Mouse (Mus musculus) cerebellum, postnatal 14 days (tissue): ENCODE data around the gene Fbxw21.
A peak's percentile ranks its signal among the peaks of the same experiment; 100 is the strongest.

Source experiments
- DNase-seq, 2 experiments: peaks; one replicate each; pipeline ENCODE4 v3.0.0; 2021; ENCODE audit warnings: mixed read lengths in 2 of 2

Gene Fbxw21

DNA sequence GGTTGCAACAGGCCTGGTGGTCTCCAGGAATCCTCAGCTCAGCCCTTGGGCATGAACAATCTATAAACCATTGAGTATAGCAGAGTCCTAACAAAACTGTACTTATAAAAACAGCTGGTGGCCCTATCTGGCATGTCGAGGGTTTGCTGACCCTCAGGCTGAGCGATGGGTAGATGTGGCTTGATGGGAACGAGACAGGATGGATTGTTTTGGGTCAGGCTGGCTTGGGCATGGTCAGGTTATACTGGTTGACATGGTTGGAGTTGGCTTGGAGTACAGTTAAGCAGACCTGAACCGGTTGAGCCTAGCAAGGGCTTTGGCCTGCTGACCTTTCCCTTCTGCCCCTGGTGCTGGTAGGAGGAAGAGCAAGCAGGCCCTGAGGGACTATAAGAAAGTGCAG, 50.7 kb downstream of the Fbxw21 start:
- DNase-seq, result no peak

DNA sequence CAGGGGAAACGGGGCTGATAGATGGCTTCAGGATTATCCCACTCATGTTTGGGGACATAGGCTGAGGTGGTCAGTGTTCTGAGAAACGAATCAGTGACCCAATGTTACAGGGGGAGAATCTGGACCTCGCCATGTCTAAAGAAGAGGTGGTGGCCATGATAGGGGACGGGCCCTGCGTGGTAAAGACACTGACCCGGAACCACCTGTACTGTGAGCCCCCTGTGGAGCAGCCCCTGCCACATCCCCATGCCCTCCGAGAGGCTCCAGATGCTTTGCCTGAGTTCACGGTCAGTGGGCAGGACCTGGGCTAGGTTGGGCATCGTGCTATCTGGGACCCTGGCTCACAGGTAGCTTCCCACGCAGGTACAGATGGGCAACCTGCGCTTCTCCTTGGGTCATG, 51.6 kb downstream of the Fbxw21 start:
- no peak for DNase-seq

GRCm38 (mm10) chr9:109107341-109107740, 54.5 kb downstream of the Fbxw21 start:
- DNase-seq, result no peak

GRCm38 (mm10) chr9:109105648-109106047, 56.2 kb downstream of the Fbxw21 start:
- no peak for DNase-seq

DNA sequence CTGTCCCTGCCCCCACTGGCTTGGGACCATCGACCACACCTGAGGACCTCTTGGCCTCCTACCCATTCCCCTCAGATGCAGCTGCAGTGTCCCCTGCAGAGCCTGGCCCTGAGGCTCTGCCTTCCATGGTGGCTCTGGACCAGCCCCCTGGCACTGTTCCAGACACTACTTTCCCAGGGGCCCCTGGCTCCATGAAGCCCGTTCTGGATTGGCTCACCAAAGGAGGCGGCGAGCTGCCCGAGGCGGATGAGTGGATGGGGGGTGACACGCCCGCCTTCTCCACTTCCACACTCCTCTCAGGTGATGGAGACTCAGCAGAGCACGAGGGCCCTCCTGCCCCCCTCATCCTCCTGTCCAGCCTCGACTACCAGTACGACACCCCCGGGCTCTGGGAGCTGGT, 56.8 kb downstream of the Fbxw21 start:
- peak in 1 of 2 experiments; percentile 46 for DNase-seq

DNA sequence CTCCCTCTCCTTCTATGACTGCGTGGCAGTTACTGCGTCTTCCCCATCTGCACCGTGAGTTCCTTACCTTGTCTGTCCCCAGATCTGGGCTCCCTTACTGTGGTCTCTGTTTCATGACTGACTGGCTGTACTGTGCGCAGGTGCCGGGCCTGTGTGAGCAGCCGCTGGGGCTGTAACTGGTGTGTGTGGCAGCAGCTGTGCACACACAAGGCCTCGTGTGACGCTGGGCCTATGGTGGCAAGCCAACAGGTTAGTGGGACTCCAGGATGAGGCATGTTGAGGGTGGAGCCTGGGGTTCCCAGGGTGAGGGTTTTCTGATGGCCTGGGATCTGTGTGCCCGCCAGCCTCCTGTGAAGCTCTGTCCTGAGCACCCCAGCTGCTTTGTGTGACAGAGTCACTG, 57.8 kb downstream of the Fbxw21 start:
- DNase-seq, result no peak

- DNase-seq, result no peak
These were observed 58.6 kb downstream of the Fbxw21 start for GRCm38 (mm10) chr9:109103250-109103649.

DNA sequence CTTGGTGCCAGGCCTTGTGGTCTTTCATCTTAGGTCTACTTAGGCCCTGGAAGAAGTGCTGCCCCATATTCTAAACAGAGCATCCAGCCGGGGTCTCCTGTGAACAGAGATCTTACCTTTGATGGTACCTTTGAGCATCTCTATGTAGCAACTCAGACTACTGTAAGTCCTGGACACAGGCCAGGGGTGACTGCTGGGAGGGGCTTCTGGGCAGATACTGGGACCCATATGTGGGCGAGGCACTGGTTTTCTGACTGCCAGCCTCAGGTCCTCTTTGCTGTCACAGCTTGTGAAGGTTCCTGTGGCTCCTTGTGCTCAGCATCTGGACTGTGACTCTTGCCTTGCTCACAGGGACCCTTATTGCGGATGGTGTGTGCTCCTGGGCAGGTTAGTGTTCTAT, 59.3 kb downstream of the Fbxw21 start:
- no peak for DNase-seq

DNA sequence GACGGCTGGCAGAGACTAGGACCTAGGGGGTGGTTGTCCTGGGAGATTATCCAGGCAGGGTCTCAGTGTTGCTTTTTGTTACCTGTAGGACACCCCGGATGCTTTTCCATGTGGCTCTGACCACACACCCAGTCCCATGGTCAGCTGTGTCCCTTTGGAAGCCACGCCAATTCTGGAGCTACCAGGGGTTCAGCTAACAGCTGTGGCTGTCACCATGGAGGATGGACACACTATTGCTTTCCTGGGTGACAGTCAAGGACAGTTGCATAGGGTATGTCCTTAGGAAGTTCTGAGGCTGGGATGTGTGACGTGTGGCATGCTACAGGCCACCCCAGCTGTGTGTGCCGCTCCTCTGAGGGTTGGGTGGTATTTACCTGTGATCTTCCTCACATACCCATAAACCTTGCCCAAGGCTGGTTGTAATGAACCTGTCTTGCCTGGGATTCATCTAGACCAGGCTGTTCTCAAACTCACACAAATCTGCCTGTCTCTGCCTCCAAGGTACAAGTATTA, 59.9 kb downstream of the Fbxw21 start:
- DNase-seq, result no peak

GRCm38 (mm10) chr9:109100307-109100928, 61.4 kb downstream of the Fbxw21 start:
- no peak for DNase-seq

DNA sequence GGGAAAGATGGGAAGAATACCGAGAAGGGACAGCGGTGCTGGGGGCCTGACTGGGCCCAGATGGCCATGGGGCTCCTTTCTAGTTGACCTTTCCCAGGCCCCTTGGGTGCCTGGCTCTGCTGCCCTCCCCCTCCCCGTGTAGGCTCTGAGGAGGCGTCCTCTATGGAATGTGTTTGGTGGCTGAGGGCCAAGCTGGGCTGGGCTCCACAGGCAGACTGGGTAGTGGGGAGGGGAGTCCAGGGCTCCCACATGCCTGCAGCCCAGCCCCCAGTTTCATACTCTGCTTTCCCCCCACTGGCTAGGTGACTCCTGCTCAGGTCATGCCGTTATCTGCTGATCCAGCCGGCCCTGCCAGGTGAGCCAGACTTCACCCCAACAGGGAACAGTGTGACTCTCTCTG, 62.9 kb downstream of the Fbxw21 start:
- DNase-seq, result peak in 1 of 2 experiments; percentile 44

GRCm38 (mm10) chr9:109098366-109098765, 63.5 kb downstream of the Fbxw21 start:
- DNase-seq, result no peak

GRCm38 (mm10) chr9:109097831-109098230, 64.0 kb downstream of the Fbxw21 start:
- DNase-seq, result peak; percentile 52 to 66

- no peak for DNase-seq
These were observed 64.5 kb downstream of the Fbxw21 start for GRCm38 (mm10) chr9:109097291-109097690.

- DNase-seq, result no peak
These were observed 65.0 kb downstream of the Fbxw21 start for GRCm38 (mm10) chr9:109096856-109097255.

DNA sequence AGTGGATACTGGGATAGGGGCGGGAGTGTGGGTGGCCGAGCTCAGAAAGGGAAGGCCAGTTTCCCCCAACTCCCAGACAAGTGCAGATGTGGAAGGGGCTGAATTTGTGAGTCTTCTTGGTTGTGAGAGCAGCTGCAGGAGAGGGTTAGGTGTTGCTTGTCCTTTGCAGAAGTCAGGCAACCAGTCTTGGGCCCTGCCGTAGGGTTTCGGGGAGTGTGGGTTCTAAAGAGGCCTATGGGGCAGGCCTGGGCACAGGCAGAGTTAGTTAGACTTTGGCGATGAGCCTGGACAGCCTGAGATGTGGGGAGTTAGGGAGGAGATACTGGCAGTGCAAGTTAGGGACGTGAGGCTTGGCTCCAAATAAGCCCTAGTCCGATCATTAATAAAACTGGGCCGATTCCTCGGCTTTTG, 65.6 kb downstream of the Fbxw21 start:
- DNase-seq, result peak in 1 of 2 experiments; percentile 11

DNA sequence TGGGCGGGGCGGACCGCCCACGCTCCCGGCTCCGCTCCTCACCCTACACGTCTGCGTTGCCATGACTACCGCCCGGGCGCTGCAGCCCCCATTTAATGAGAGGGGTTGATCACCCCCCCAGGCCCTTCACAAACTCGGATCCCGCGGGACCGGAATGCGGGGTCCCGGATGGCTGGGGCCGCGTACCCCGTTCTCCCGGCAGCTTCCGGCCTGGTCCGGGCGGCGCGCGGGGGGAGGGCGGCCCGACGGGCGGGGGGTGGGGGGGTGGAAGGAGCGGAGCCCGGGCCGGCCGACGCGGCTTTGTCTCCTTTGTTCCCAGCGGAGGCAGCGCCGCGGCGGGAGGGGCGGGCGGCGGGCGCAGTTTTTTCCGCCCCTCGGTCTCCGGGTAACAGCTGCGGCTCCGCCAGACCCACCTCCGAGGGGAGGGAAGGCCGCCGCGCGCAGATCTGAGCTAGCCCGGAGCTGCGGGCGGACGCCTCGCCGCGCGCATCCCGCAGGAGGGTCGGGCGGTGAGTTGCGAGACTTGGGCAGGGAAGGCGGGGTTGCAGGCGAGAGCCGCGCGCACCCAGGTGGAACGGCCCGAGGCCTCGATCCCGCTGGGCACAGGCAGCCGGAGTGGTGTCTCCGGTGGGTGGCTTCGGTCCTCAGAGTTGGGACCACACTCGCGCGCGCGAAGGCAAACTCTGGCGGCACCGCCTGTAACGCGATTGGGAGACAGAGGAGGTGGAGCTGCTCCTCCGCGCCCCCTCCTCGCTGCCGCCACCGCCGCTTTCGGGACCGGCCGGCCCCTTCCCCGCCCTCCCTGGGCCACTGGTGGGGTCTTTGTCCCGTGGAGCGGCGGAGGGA, 66.5 kb downstream of the Fbxw21 start, which contains the start of gene Plxnb1:
Gene Plxnb1 (plus strand): TSS at position 253 of the 846 bp plus-strand sequence.
- peak; percentile 75 to 77 for DNase-seq

GRCm38 (mm10) chr9:109094553-109095136, 67.2 kb downstream of the Fbxw21 start:
- no peak for DNase-seq

DNA sequence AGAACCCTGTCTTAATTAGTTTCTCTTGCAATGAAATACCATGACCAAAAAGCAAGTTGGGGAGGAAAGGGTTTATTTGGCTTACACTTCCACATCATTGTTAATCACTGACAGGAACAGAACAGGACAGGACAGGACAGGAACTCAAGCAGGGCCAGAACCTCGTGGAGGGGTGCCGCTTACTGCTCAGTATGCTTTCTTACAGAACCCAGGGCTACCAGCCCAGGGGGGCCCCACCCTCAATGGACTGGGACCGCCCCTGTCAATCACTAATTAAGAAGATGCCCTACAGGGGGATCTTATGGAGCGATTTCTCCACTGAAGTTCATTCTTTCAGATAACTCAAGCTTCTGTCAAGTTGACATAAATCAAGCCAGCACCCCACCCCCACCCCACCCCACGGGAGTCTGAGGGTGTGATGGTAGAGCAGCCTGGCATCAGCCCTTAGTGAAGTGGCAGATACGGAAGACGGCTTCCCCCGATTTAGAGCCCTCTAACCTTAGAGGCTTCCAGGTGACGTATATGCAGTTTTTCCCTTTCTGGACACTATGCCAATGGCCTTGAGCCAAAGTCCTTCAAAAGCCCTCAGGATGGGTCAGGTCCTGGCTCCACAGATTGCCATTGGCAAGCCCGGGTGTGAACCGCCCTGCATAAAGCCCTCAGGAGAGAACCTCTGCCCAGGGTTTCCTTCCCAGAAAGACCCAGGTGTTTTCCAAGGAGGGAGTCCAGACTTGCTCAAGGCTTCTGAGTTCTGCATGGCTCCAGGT, 67.9 kb downstream of the Fbxw21 start:
- DNase-seq, result peak in 1 of 2 experiments; percentile 45

- no peak for DNase-seq
These were observed 69.0 kb downstream of the Fbxw21 start for GRCm38 (mm10) chr9:109092799-109093198.

DNA sequence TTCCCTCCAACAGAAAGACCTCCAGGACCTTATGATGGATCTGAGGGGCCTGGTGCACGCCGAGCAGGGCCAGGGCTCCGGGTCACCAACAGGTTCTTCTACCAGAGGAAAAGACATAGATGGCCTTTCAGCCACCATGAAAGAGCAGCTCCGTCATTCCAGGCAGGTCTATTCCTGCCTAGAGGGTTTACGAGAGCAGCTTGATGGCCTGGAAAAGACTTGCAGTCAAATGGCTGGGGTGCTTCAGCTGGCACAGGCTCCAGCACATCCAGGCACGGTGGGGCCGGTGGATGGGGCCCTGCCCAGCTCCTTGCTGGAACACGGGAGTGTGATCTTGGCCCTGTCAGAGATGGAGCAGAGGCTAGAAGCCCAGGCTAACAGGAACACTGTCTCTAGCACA, 70.0 kb downstream of the Fbxw21 start:
- DNase-seq, result no peak

DNA sequence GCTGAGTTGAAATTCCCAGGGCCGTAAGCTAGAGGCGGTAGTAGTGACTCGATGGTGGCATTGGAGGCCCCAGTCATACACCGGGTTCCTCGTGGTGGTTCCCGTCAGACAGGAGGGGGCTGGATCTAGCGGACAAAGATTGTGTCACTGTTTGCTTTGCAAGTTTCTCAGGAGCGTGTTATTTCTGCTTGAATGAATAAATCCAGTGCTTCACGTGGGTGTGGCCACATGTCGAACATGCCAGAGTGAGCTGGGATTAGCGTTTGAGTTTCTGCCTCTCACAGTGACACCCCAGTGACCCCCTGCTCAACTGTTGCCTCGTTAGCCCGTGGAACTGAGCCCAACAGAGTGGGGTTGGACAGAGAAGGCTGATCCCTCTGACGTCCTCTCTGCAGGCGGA, 71.4 kb downstream of the Fbxw21 start:
- no peak for DNase-seq
